Mouse (Mus musculus): ENCODE data around the gene Rccd1.

DNA sequence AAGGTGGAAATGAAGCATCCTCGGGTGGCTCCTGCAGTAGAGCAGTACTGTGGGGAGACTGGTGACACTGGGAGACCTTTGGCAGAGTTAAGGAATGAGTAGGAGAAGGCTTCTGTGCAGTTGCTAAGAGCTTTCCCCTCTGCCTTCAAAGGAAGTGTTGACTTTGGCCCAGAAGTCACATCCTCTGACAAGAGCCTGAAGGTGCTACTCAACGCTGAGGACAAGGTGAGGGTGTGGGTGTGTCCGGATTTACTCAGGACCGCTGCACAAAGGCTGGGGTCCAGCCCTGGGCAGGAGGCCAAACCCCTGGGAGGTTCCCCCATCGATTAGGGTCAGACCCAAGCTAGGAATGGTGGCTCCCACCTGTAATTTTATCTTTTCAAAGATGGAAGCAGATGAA lies 39.9 kb downstream of the Rccd1 start:
- TF ChIP-seq CTCF (IDR thresholded peaks at IDR 0.05) (no peak), EP300 (IDR thresholded peaks at IDR 0.05) (no peak)

Data from lung, postnatal 0 days (tissue).